Mouse (Mus musculus): Measurements from ENCODE around the gene Nrsn1. TPM values are rescaled to one million over a fixed set of nuclear protein-coding genes. Genes with fewer than 3 reads are reported as not detected.

The Nrsn1 gene
- polyA plus RNA-seq, 1 experiment = 0.49 TPM

GRCm38 (mm10) chr13:25206950-25207349, 63.4 kb downstream of the Nrsn1 start:
- H3K4me1 ChIP-seq (ENCODE audit: control insufficient read depth, insufficient read depth, insufficient read length, low read length) = no peaks in the 10 kb centered on the region
- no peak overlapping the region for H3K4me3 ChIP-seq (ENCODE audit: low read depth, low read length)
- H3K27ac ChIP-seq (ENCODE audit: insufficient read depth, low read depth, low read length) = no peak overlapping the region
- H3K27me3 ChIP-seq (ENCODE audit: control insufficient read depth, insufficient read depth, low read length) = no peaks in the 10 kb centered on the region
- TF ChIP-seq CTCF (IDR thresholded peaks at IDR 0.05; ENCODE audit: extremely low read depth, insufficient read length, insufficient replicate concordance, low read depth, low read length) = no peak
- TF ChIP-seq POLR2A (IDR thresholded peaks at IDR 0.05; ENCODE audit: low read depth, low read length) = no peak
- 80% methylated on average over 5 of the region's 5 CpGs for WGBS
- no peaks in the 10 kb centered on the region for H3K36me3 ChIP-seq (ENCODE audit: control insufficient read depth, insufficient read depth, low read length)

Other genes starting within 250 kb of the Nrsn1 start
- gene Dcdc2a, start 214.5 kb downstream of the Nrsn1 start, polyA plus RNA-seq (2012; rRNA removed) = 0.05 TPM in 1 of 2 replicates, not detected in the other

Data from small intestine, adult 2 months (tissue).